Mouse (Mus musculus): ENCODE measurements at regions not wholly inside any gene's neighbourhood (a gene's known extent, or its start where the extent isn't known, plus 50 kb on each side); places are given as distances from the start of the nearest gene placed in this dataset.

GRCm38 (mm10) chr1:155041592-155041991, 57.8 kb downstream of the Ier5 start:
- in situ Hi-C loops (cut with MboI; ENCODE audit: low sequenced_read_pairs), result loop anchor here (25.0 kb wide), 1 partner anchor 496 kb away; no protein-coding TSS in a partner anchor

- in situ Hi-C loops (cut with MboI; ENCODE audit: low sequenced_read_pairs), result loop anchor here (25.0 kb wide), 1 partner anchor 496 kb away; no protein-coding TSS in a partner anchor
Measured at GRCm38 (mm10) chr1:155040939-155041371, 58.5 kb downstream of the Ier5 start.

GRCm38 (mm10) chr1:155040086-155040726, 59.2 kb downstream of the Ier5 start:
- in situ Hi-C loops (cut with MboI; ENCODE audit: low sequenced_read_pairs), result loop anchor here (25.0 kb wide), 1 partner anchor 497 kb away; no protein-coding TSS in a partner anchor

- in situ Hi-C loops (cut with MboI; ENCODE audit: low sequenced_read_pairs), result loop anchor here (25.0 kb wide), 1 partner anchor 498 kb away; no protein-coding TSS in a partner anchor
Measured at GRCm38 (mm10) chr1:155038631-155039625, 60.5 kb downstream of the Ier5 start.

GRCm38 (mm10) chr1:155037479-155037878, 62.0 kb downstream of the Ier5 start:
- in situ Hi-C loops (cut with MboI; ENCODE audit: low sequenced_read_pairs), result loop anchor here (25.0 kb wide), 1 partner anchor 500 kb away; no protein-coding TSS in a partner anchor

GRCm38 (mm10) chr1:155030908-155031307, 68.5 kb downstream of the Ier5 start:
- in situ Hi-C loops (cut with MboI; ENCODE audit: low sequenced_read_pairs), result loop anchor here (25.0 kb wide), 1 partner anchor 506 kb away; no protein-coding TSS in a partner anchor

- in situ Hi-C loops (cut with MboI; ENCODE audit: low sequenced_read_pairs), result loop anchor here (5.0 to 25.0 kb wide), 2 partner anchors 188 to 508 kb away; no protein-coding TSS in a partner anchor
Measured at GRCm38 (mm10) chr1:155029195-155029879, 70.1 kb downstream of the Ier5 start.

GRCm38 (mm10) chr1:155028735-155029134, 70.7 kb downstream of the Ier5 start:
- in situ Hi-C loops (cut with MboI; ENCODE audit: low sequenced_read_pairs), result loop anchor here (5.0 to 25.0 kb wide), 2 partner anchors 189 to 509 kb away; no protein-coding TSS in a partner anchor

GRCm38 (mm10) chr1:155028147-155028546, 71.3 kb downstream of the Ier5 start:
- in situ Hi-C loops (cut with MboI; ENCODE audit: low sequenced_read_pairs), result loop anchor here (5.0 to 25.0 kb wide), 2 partner anchors 189 to 509 kb away; no protein-coding TSS in a partner anchor

GRCm38 (mm10) chr1:155027583-155027982, 71.9 kb downstream of the Ier5 start:
- in situ Hi-C loops (cut with MboI; ENCODE audit: low sequenced_read_pairs), result loop anchor here (5.0 to 25.0 kb wide), 2 partner anchors 190 to 510 kb away; no protein-coding TSS in a partner anchor

GRCm38 (mm10) chr1:155025862-155026478, 73.5 kb downstream of the Ier5 start:
- in situ Hi-C loops (cut with MboI; ENCODE audit: low sequenced_read_pairs), result loop anchor here (5.0 to 25.0 kb wide), 2 partner anchors 191 to 511 kb away; no protein-coding TSS in a partner anchor

GRCm38 (mm10) chr1:155023324-155023723, 76.1 kb downstream of the Ier5 start:
- in situ Hi-C loops (cut with MboI; ENCODE audit: low sequenced_read_pairs), result loop anchor here (25.0 kb wide), 1 partner anchor 736 kb away; no protein-coding TSS in a partner anchor

GRCm38 (mm10) chr1:155015669-155016068, 83.8 kb downstream of the Ier5 start:
- in situ Hi-C loops (cut with MboI; ENCODE audit: low sequenced_read_pairs), result loop anchor here (25.0 kb wide), 1 partner anchor 728 kb away; no protein-coding TSS in a partner anchor

GRCm38 (mm10) chr1:155014944-155015343, 84.5 kb downstream of the Ier5 start:
- in situ Hi-C loops (cut with MboI; ENCODE audit: low sequenced_read_pairs), result loop anchor here (25.0 kb wide), 1 partner anchor 728 kb away; no protein-coding TSS in a partner anchor

GRCm38 (mm10) chr1:155013784-155014183, 85.7 kb downstream of the Ier5 start:
- in situ Hi-C loops (cut with MboI; ENCODE audit: low sequenced_read_pairs), result loop anchor here (25.0 kb wide), 1 partner anchor 726 kb away; no protein-coding TSS in a partner anchor

GRCm38 (mm10) chr1:155013361-155013760, 86.1 kb downstream of the Ier5 start:
- in situ Hi-C loops (cut with MboI; ENCODE audit: low sequenced_read_pairs), result loop anchor here (25.0 kb wide), 1 partner anchor 726 kb away; no protein-coding TSS in a partner anchor

- in situ Hi-C loops (cut with MboI; ENCODE audit: low sequenced_read_pairs), result loop anchor here (25.0 kb wide), 1 partner anchor 720 kb away; no protein-coding TSS in a partner anchor
Measured at GRCm38 (mm10) chr1:155006539-155007486, 92.6 kb downstream of the Ier5 start.

- in situ Hi-C loops (cut with MboI; ENCODE audit: low sequenced_read_pairs), result loop anchor here (25.0 kb wide), 1 partner anchor 719 kb away; no protein-coding TSS in a partner anchor
Measured at GRCm38 (mm10) chr1:155006099-155006498, 93.3 kb downstream of the Ier5 start.
